Mouse (Mus musculus) hindbrain, embryonic 11.5 days (tissue): ENCODE measurements around the gene Mfsd4a. TPM values are rescaled to one million over a fixed set of nuclear protein-coding genes. Genes with fewer than 3 reads are reported as not detected.
A peak's percentile ranks its signal among the peaks of the same experiment; 100 is the strongest.

Experiments
- ATAC-seq: fragments of 200-750 bp; cut with Nextera tagmentation; 2 replicates; pipeline ENCODE4 v1.8.0; 2017; ENCODE audit warnings: mild to moderate bottlenecking, moderate TSS enrichment, moderate library complexity; ENCODE audit not compliant: low FRiP score
- DNase-seq: peaks from one replicate; pipeline ENCODE4 v3.0.0-alpha.2; 2015; ENCODE audit warnings: low spot score
- H3K27ac ChIP-seq: fragments of 300-500 bp; sonication (generic); 2 replicates; pipeline ENCODE4 v1.5.1; 2014; ENCODE audit warnings: mild to moderate bottlenecking, low read depth, low read length
- H3K27me3 ChIP-seq: fragments of 300-500 bp; sonication (generic); 2 replicates; pipeline ENCODE4 v1.6.1; 2014; ENCODE audit warnings: mild to moderate bottlenecking, low read length, moderate library complexity, mixed read lengths; ENCODE audit not compliant: control insufficient read depth, insufficient read depth
- H3K36me3 ChIP-seq: fragments of 300-500 bp; sonication (generic); 2 replicates; pipeline ENCODE4 v1.6.1; 2014; ENCODE audit warnings: mild to moderate bottlenecking, low read length, moderate library complexity, mixed read lengths; ENCODE audit not compliant: control insufficient read depth, insufficient read depth
- H3K4me1 ChIP-seq: fragments of 300-500 bp; sonication (generic); replicated peaks from 2 replicates; pipeline ENCODE4 v1.6.1; 2014; ENCODE audit warnings: low read length, mixed read lengths; ENCODE audit not compliant: control insufficient read depth, insufficient read depth
- H3K4me2 ChIP-seq: fragments of 300-500 bp; sonication (generic); replicated peaks from 2 replicates; pipeline ENCODE4 v1.6.1; 2014; ENCODE audit warnings: mild to moderate bottlenecking, low read depth, low read length
- H3K4me3 ChIP-seq: fragments of 300-500 bp; sonication (generic); 2 replicates; pipeline ENCODE4 v1.5.1; 2014; ENCODE audit warnings: low read depth, low read length
- H3K9ac ChIP-seq: fragments of 300-500 bp; sonication (generic); 2 replicates; pipeline ENCODE4 v1.6.1; 2014; ENCODE audit warnings: low read depth, low read length
- H3K9me3 ChIP-seq: fragments of 300-500 bp; sonication (generic); 2 replicates; pipeline ENCODE4 v1.6.1; 2016; ENCODE audit warnings: low read length; ENCODE audit not compliant: control insufficient read depth
- WGBS: fragments of 180-500 bp; shearing (Covaris S2); extraction: QIAGEN DNeasy Blood & Tissue Kit; methylation state at CpG from one replicate; pipeline ENCODE4 v1.1.7; 2014; 5-methylcytosine and 5-hydroxymethylcytosine counted together
- polyA plus RNA-seq: library from polyadenylated mRNA; unstranded; fragments of >200 nt; fragmentation: Nextera tagmentation; extraction: Ambion mirVana; gene quantifications from 2 replicates; pipeline ENCODE4 v1.2.1, GENCODE M21; 2014

Mfsd4a gene
- polyA plus RNA-seq, result 9.2 and 11.0 TPM in 2 replicates

- Histone ChIP-seq H3K36me3 (no peaks in the 10 kb centered on the region), H3K9me3 (no peaks in the 10 kb centered on the region), H3K27me3 (peaks cover 23% of the 10 kb centered on the region), H3K27ac (no peak within 1 kb of the TSS), H3K4me3 (peak within 1 kb of the TSS; percentile 33), H3K4me2 (peak within 1 kb of the TSS; percentile 65), H3K4me1 (peaks cover 5% of the 10 kb centered on the region), H3K9ac (peak within 1 kb of the TSS; percentile 34; the same call in 1 of the 2 replicates)
- ATAC-seq (peak; percentile 64), DNase-seq (peak; percentile 62)
- WGBS, result 3% methylated on average over 71 of the region's 80 CpGs
Observed at GRCm38 (mm10) chr1:132067261-132068255, at the start of gene Mfsd4a. Gene Mfsd4a, minus strand, starts transcription at chr1:132068062.

- no peaks in the 10 kb centered on the region for H3K27me3 ChIP-seq
- no peak overlapping the region for H3K4me2 ChIP-seq
- no peaks in the 10 kb centered on the region for H3K9me3 ChIP-seq
- H3K4me1 ChIP-seq, result no peaks in the 10 kb centered on the region
- DNase-seq, result peak; percentile 80
- 24% methylated on average over 18 of the region's 18 CpGs for WGBS
- no peak overlapping the region for H3K27ac ChIP-seq
- no peak overlapping the region for H3K4me3 ChIP-seq
- ATAC-seq, result no peak
- no peak overlapping the region for H3K9ac ChIP-seq
- no peaks in the 10 kb centered on the region for H3K36me3 ChIP-seq
Observed at GRCm38 (mm10) chr1:132116606-132117005, 48.7 kb upstream of the Mfsd4a start.

GRCm38 (mm10) chr1:132113098-132113497 lies 45.2 kb upstream of the Mfsd4a start:
- Histone ChIP-seq H3K36me3 (no peaks in the 10 kb centered on the region), H3K4me1 (no peaks in the 10 kb centered on the region), H3K9ac (no peak overlapping the region), H3K9me3 (no peaks in the 10 kb centered on the region), H3K27ac (no peak overlapping the region), H3K4me2 (no peak overlapping the region), H3K4me3 (no peak overlapping the region), H3K27me3 (no peaks in the 10 kb centered on the region)
- no peak for DNase-seq
- WGBS, result 63% methylated on average over 3 of the region's 3 CpGs
- no peak for ATAC-seq

GRCm38 (mm10) chr1:132112426-132112825 lies 44.6 kb upstream of the Mfsd4a start:
- H3K4me1 ChIP-seq, result no peaks in the 10 kb centered on the region
- no peak overlapping the region for H3K27ac ChIP-seq
- H3K9me3 ChIP-seq, result no peaks in the 10 kb centered on the region
- H3K9ac ChIP-seq, result no peak overlapping the region
- WGBS, result 79% methylated on average over 8 of the region's 8 CpGs
- H3K4me3 ChIP-seq, result no peak overlapping the region
- H3K4me2 ChIP-seq, result no peak overlapping the region
- ATAC-seq (no peak), DNase-seq (no peak)
- no peaks in the 10 kb centered on the region for H3K27me3 ChIP-seq
- no peaks in the 10 kb centered on the region for H3K36me3 ChIP-seq

- H3K4me2 ChIP-seq, result no peak overlapping the region
- H3K4me3 ChIP-seq, result no peak overlapping the region
- DNase-seq, result no peak
- no peaks in the 10 kb centered on the region for H3K4me1 ChIP-seq
- 56% methylated on average over 1 of the region's 1 CpGs for WGBS
- no peak overlapping the region for H3K27ac ChIP-seq
- no peak overlapping the region for H3K9ac ChIP-seq
- no peaks in the 10 kb centered on the region for H3K9me3 ChIP-seq
- H3K27me3 ChIP-seq, result no peaks in the 10 kb centered on the region
- ATAC-seq, result no peak
- no peaks in the 10 kb centered on the region for H3K36me3 ChIP-seq
Observed at GRCm38 (mm10) chr1:132111411-132111810, 43.5 kb upstream of the Mfsd4a start.

GRCm38 (mm10) chr1:132109368-132109767 lies 41.5 kb upstream of the Mfsd4a start:
- H3K4me1 ChIP-seq, result no peaks in the 10 kb centered on the region
- no peak overlapping the region for H3K9ac ChIP-seq
- no peak for ATAC-seq
- no peaks in the 10 kb centered on the region for H3K27me3 ChIP-seq
- no peak overlapping the region for H3K4me2 ChIP-seq
- no peaks in the 10 kb centered on the region for H3K9me3 ChIP-seq
- no peak overlapping the region for H3K4me3 ChIP-seq
- DNase-seq, result no peak
- H3K27ac ChIP-seq, result no peak overlapping the region
- WGBS, result 81% methylated on average over 2 of the region's 2 CpGs
- no peaks in the 10 kb centered on the region for H3K36me3 ChIP-seq

- Histone ChIP-seq H3K9me3 (no peaks in the 10 kb centered on the region), H3K4me1 (no peaks in the 10 kb centered on the region), H3K27me3 (no peaks in the 10 kb centered on the region), H3K9ac (no peak overlapping the region), H3K27ac (no peak overlapping the region), H3K4me2 (no peak overlapping the region), H3K36me3 (no peaks in the 10 kb centered on the region), H3K4me3 (no peak overlapping the region)
- ATAC-seq, result no peak
- DNase-seq, result no peak
- 72% methylated on average over 14 of the region's 14 CpGs for WGBS
Observed at GRCm38 (mm10) chr1:132104353-132104752, 36.5 kb upstream of the Mfsd4a start.

GRCm38 (mm10) chr1:132101953-132102697 lies 34.3 kb upstream of the Mfsd4a start:
- WGBS, result 75% methylated on average over 6 of the region's 6 CpGs
- H3K4me3 ChIP-seq, result no peak overlapping the region
- H3K9ac ChIP-seq, result no peak overlapping the region
- no peaks in the 10 kb centered on the region for H3K27me3 ChIP-seq
- H3K9me3 ChIP-seq, result no peaks in the 10 kb centered on the region
- no peak for ATAC-seq
- H3K4me2 ChIP-seq, result no peak overlapping the region
- H3K4me1 ChIP-seq, result no peaks in the 10 kb centered on the region
- no peak overlapping the region for H3K27ac ChIP-seq
- H3K36me3 ChIP-seq, result no peaks in the 10 kb centered on the region
- DNase-seq, result no peak
